Mouse (Mus musculus): Measurements from ENCODE around the gene Slc6a11. TPM values are rescaled to one million over a fixed set of nuclear protein-coding genes. Genes with fewer than 3 reads are reported as not detected.

The Slc6a11 gene
- polyA plus RNA-seq (2017; shearing (Covaris generic)): not detected

DNA sequence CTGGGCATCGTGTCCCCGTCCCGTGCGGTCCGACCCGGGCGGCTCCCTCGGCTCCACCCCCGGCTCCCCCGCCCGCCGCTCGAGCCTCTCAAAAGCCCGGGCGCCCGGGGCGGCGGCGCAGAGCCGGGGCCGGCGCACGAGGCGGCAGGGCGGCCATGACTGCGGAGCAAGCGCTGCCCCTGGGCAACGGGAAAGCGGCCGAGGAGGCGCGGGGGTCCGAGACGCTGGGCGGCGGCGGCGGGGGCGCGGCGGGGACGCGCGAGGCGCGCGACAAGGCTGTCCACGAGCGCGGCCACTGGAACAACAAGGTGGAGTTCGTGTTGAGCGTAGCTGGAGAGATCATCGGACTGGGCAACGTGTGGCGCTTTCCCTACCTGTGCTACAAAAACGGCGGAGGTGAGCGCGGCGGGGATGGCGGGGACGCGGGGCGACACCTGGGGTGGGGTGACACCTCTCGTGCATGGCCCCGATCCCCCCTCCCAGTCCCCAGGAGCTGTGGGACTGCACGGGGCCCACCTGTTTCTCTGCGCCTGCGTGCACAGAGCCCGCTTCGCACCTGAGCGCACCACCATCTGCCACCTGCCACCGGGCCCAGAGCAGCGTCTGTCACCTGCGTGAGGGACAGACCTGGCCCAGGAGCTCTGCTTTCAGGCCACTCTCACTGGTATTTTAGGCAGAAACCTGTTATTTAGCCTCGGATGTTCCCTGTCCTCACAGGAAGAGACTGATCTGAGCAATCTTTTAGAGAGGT, at the start of gene Slc6a11:
Slc6a11 (plus strand) TSS at position 120 of the 751 bp plus-strand sequence.

DNA sequence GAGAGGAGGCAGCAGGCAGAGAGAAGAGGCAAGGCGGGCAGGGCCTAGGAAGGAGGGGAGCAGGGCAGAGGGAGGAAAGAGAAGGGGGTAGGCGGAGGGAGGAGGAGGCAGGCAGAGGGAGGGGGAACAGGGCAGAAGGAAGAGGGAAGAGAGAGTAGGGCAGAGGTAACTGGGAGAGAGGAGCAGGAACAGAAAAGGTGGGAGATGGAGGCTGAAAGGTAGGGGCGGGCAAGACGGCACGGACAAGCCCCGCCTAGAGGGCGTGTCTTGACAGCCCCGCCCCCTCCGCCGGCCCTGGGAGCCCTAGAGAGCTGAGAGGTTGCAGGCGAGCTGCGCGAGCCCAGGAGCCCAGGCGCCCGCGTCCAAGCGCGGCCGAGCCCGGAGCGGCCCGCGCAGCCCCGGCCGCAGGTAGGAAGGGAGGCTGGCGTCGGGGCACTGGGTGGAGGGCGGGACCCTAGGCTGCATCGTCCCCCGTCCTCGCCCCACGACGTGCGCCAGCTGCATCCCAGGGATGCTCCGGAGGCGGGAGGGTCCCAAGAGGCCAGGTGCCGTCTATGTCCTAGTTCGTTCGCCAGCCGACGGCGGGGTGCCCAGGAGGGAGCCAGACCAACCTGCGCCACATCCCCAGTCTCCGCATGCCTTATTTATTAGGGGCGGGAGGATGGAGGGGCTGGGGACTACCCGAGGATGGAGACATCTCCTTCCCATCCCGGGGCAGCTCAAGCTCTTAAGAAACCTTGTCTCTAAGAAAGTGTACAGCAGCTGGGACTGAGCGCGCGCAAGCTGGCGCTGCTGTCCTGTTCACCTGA, 151.6 kb downstream of the Slc6a11 start, which contains the start of gene Slc6a1:
Slc6a1 (plus strand) TSS at position 167 of the 809 bp plus-strand sequence.

Other genes starting within 250 kb of the Slc6a11 start
- 0.11 TPM for gene Atp2b2, start 88.6 kb upstream of the Slc6a11 start, polyA plus RNA-seq (2017; shearing (Covaris generic))
- gene Slc6a1, start 151.4 kb downstream of the Slc6a11 start, polyA plus RNA-seq (2017; shearing (Covaris generic)): not detected

Data from inflammation-experienced regulatory T-cells, adult 16 weeks (primary cell).